Mouse (Mus musculus) G1E-ER4 (cell line): Measurements from ENCODE around the gene 9130008F23Rik. TPM values are rescaled to one million over a fixed set of nuclear protein-coding genes. Genes with fewer than 3 reads are reported as not detected.

ENCODE experiments used
- GATA1 ChIP-seq: IDR thresholded peaks from one replicate; pipeline ENCODE4 v1.8.0; 2012; ENCODE audit warnings: low read length, inconsistent platforms
- polyA plus RNA-seq: library from polyadenylated mRNA; stranded (reverse); fragments of >175 nt; gene quantifications from 2 replicates; pipeline ENCODE4 v1.2.3, GENCODE M21; 2012

Gene 9130008F23Rik
- polyA plus RNA-seq, 1 experiment = 0.08 TPM

GRCm38 (mm10) chr17:40872626-40873025, 7.7 kb downstream of the 9130008F23Rik start:
- no peak for TF ChIP-seq GATA1

DNA sequence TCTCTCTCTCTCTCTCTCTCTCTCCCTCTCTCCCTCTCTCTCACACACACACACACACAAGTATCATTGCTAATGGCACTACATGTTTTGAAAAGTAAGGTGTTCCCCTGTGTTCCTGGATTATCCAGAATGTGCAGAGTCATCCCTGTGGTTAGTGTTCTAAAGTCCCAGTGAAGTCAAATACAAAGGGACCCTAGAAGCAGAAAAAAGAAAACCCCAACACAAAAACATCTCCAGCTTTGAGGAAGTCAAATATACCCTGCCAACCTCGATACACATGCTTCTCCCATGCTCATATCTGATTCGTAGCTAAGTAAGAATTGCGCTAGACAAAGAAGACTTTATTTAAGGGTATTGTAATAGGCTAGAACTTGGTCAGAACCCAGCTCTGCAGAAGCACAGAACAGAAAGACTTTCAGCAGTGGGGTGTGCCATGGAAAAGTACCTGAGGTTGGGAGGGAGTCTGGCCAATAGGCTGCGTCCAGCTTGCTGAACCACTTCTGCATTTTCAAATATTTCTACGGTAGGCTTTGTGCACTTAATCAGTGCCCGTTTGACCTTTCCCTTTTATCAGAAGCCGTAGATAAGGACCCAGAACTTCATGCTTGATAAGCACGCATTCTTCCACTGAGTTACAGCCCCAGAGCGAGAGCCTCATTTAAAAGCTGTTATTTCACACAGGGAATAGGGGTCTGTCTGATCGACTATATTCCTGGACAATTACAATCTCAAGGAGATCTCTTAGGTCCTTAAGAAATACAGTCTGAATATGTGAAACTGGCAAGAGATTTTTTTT, 11.2 kb downstream of the 9130008F23Rik start:
- peak; percentile 56 for TF ChIP-seq GATA1

- TF ChIP-seq GATA1 = no peak
Measured at GRCm38 (mm10) chr17:40855065-40855464, 25.3 kb downstream of the 9130008F23Rik start.

GRCm38 (mm10) chr17:40837308-40837707, 43.1 kb downstream of the 9130008F23Rik start:
- no peak for TF ChIP-seq GATA1

GRCm38 (mm10) chr17:40831870-40832269, 48.5 kb downstream of the 9130008F23Rik start:
- no peak for TF ChIP-seq GATA1

Other genes starting within 250 kb of the 9130008F23Rik start
- gene Esp3, start 248.5 kb downstream of the 9130008F23Rik start, polyA plus RNA-seq = not detected in 2 replicates
- gene Esp1, start 153.4 kb downstream of the 9130008F23Rik start, polyA plus RNA-seq = not detected in 2 replicates
- 0.03 TPM in 1 of 2 replicates, not detected in the other for gene Crisp2, start 73.6 kb downstream of the 9130008F23Rik start, polyA plus RNA-seq
- gene Rhag, start 69.4 kb downstream of the 9130008F23Rik start, polyA plus RNA-seq = 10.4 and 11.8 TPM in 2 replicates
- not detected in 2 replicates for gene Glyatl3, start 33.8 kb upstream of the 9130008F23Rik start, polyA plus RNA-seq
- 2.1 and 2.4 TPM in 2 replicates for gene Mut, start 54.1 kb upstream of the 9130008F23Rik start, polyA plus RNA-seq
- gene Cenpq, start 54.5 kb upstream of the 9130008F23Rik start, polyA plus RNA-seq = 0.62 and 1.2 TPM in 2 replicates